Mouse (Mus musculus): ENCODE results near the gene Cd24a. TPM values are rescaled to one million over a fixed set of nuclear protein-coding genes. Genes with fewer than 3 reads are reported as not detected.

The Cd24a gene
- total RNA-seq, 2 experiments from 2014 or later = 288 to 385 TPM

GRCm38 (mm10) chr10:43580649-43581078 is 2.6 kb downstream of the Cd24a start:
- ATAC-seq (replicated peaks; ENCODE audit: poor library complexity, severe bottlenecking) = peak; percentile 26

- no peak for ATAC-seq (replicated peaks; ENCODE audit: poor library complexity, severe bottlenecking)
Measured at GRCm38 (mm10) chr10:43581260-43581659, 3.2 kb downstream of the Cd24a start.

- ATAC-seq (replicated peaks; ENCODE audit: poor library complexity, severe bottlenecking) = no peak
Measured at GRCm38 (mm10) chr10:43584538-43584937, 6.5 kb downstream of the Cd24a start.

- peak; percentile 35 for ATAC-seq (replicated peaks; ENCODE audit: poor library complexity, severe bottlenecking)
Measured at GRCm38 (mm10) chr10:43588470-43589177, 10.5 kb downstream of the Cd24a start.

- peak; percentile 73 for ATAC-seq (replicated peaks; ENCODE audit: poor library complexity, severe bottlenecking)
Measured at GRCm38 (mm10) chr10:43591477-43591876, 13.4 kb downstream of the Cd24a start.

GRCm38 (mm10) chr10:43593182-43593581 is 15.1 kb downstream of the Cd24a start:
- no peak for ATAC-seq (replicated peaks; ENCODE audit: poor library complexity, severe bottlenecking)

GRCm38 (mm10) chr10:43594187-43594586 is 16.1 kb downstream of the Cd24a start:
- ATAC-seq (replicated peaks; ENCODE audit: poor library complexity, severe bottlenecking) = no peak

- peak; percentile 53 for ATAC-seq (replicated peaks; ENCODE audit: poor library complexity, severe bottlenecking)
Measured at GRCm38 (mm10) chr10:43594894-43595293, 16.8 kb downstream of the Cd24a start.

GRCm38 (mm10) chr10:43598067-43598726 is 20.1 kb downstream of the Cd24a start:
- no peak for ATAC-seq (replicated peaks; ENCODE audit: poor library complexity, severe bottlenecking)

GRCm38 (mm10) chr10:43601039-43601438 is 23.0 kb downstream of the Cd24a start:
- no peak for ATAC-seq (replicated peaks; ENCODE audit: poor library complexity, severe bottlenecking)

- ATAC-seq (replicated peaks; ENCODE audit: poor library complexity, severe bottlenecking) = no peak
Measured at GRCm38 (mm10) chr10:43601511-43602396, 23.7 kb downstream of the Cd24a start.

- ATAC-seq (replicated peaks; ENCODE audit: poor library complexity, severe bottlenecking) = no peak
Measured at GRCm38 (mm10) chr10:43603975-43604686, 26.0 kb downstream of the Cd24a start.

- no peak for ATAC-seq (replicated peaks; ENCODE audit: poor library complexity, severe bottlenecking)
Measured at GRCm38 (mm10) chr10:43604687-43605250, 26.7 kb downstream of the Cd24a start.

- no peak for ATAC-seq (replicated peaks; ENCODE audit: poor library complexity, severe bottlenecking)
Measured at GRCm38 (mm10) chr10:43605901-43606300, 27.8 kb downstream of the Cd24a start.

- ATAC-seq (replicated peaks; ENCODE audit: poor library complexity, severe bottlenecking) = no peak
Measured at GRCm38 (mm10) chr10:43609507-43609906, 31.4 kb downstream of the Cd24a start.

- no peak for ATAC-seq (replicated peaks; ENCODE audit: poor library complexity, severe bottlenecking)
Measured at GRCm38 (mm10) chr10:43609958-43610357, 31.9 kb downstream of the Cd24a start.

- no peak for ATAC-seq (replicated peaks; ENCODE audit: poor library complexity, severe bottlenecking)
Measured at GRCm38 (mm10) chr10:43611081-43611480, 33.0 kb downstream of the Cd24a start.

GRCm38 (mm10) chr10:43619059-43619531 is 41.0 kb downstream of the Cd24a start:
- ATAC-seq (replicated peaks; ENCODE audit: poor library complexity, severe bottlenecking) = no peak

- no peak for ATAC-seq (replicated peaks; ENCODE audit: poor library complexity, severe bottlenecking)
Measured at GRCm38 (mm10) chr10:43619939-43620338, 41.9 kb downstream of the Cd24a start.

GRCm38 (mm10) chr10:43623510-43623909 is 45.4 kb downstream of the Cd24a start:
- ATAC-seq (replicated peaks; ENCODE audit: poor library complexity, severe bottlenecking) = no peak

All from granulocyte monocyte progenitor cell, adult 5-6 weeks (primary cell).